Mouse (Mus musculus) heart, adult 11 months (tissue): Measurements from ENCODE around the gene Atp4a.
A peak's percentile ranks its signal among the peaks of the same experiment; 100 is the strongest.

Experiments used
- DNase-seq: peaks from one replicate; pipeline ENCODE4 v3.0.0; 2022

The Atp4a gene

GRCm38 (mm10) chr7:30711942-30712341, at the start of gene Atp4a:
Gene Atp4a, plus strand, starts transcription at chr7:30712209.
- no peak for DNase-seq

- peak; percentile 98 for DNase-seq
Measured at GRCm38 (mm10) chr7:30664529-30665200, 47.3 kb upstream of the Atp4a start, which contains the start of gene Haus5. Gene Haus5, minus strand, starts transcription at chr7:30664994.

- DNase-seq = no peak
Measured at GRCm38 (mm10) chr7:30665321-30665720, 46.7 kb upstream of the Atp4a start.

- no peak for DNase-seq
Measured at GRCm38 (mm10) chr7:30669229-30669628, 42.8 kb upstream of the Atp4a start.

- no peak for DNase-seq
Measured at GRCm38 (mm10) chr7:30671480-30671879, 40.5 kb upstream of the Atp4a start, which contains the start of gene Pmis2. Gene Pmis2, minus strand, starts transcription at chr7:30671605.

GRCm38 (mm10) chr7:30678263-30678975, 33.6 kb upstream of the Atp4a start:
- DNase-seq = peak; percentile 93

GRCm38 (mm10) chr7:30681897-30682296, 30.1 kb upstream of the Atp4a start:
- peak; percentile 94 for DNase-seq

GRCm38 (mm10) chr7:30683425-30683824, 28.6 kb upstream of the Atp4a start:
- DNase-seq = no peak

- DNase-seq = no peak
Measured at GRCm38 (mm10) chr7:30688325-30688724, 23.7 kb upstream of the Atp4a start.

GRCm38 (mm10) chr7:30698101-30698500, 13.9 kb upstream of the Atp4a start:
- DNase-seq = no peak

- DNase-seq = no peak
Measured at GRCm38 (mm10) chr7:30698589-30698988, 13.4 kb upstream of the Atp4a start, which contains the start of gene 2200002J24Rik. Gene 2200002J24Rik, plus strand, starts transcription at chr7:30698926.

- peak; percentile 93 for DNase-seq
Measured at GRCm38 (mm10) chr7:30706214-30706882, 5.7 kb upstream of the Atp4a start.

- no peak for DNase-seq
Measured at GRCm38 (mm10) chr7:30707441-30707840, 4.6 kb upstream of the Atp4a start.

- DNase-seq = peak; percentile 97
Measured at GRCm38 (mm10) chr7:30717006-30717715, 5.2 kb downstream of the Atp4a start.

GRCm38 (mm10) chr7:30717716-30718046, 5.7 kb downstream of the Atp4a start:
- DNase-seq = no peak

- no peak for DNase-seq
Measured at GRCm38 (mm10) chr7:30719669-30720068, 7.7 kb downstream of the Atp4a start.

- DNase-seq = no peak
Measured at GRCm38 (mm10) chr7:30721286-30721685, 9.3 kb downstream of the Atp4a start.

GRCm38 (mm10) chr7:30723274-30723953, 11.4 kb downstream of the Atp4a start:
- no peak for DNase-seq

GRCm38 (mm10) chr7:30728214-30728613, 16.2 kb downstream of the Atp4a start:
- DNase-seq = peak; percentile 93

GRCm38 (mm10) chr7:30728739-30729395, 16.9 kb downstream of the Atp4a start:
- DNase-seq = no peak

- peak; percentile 99 for DNase-seq
Measured at GRCm38 (mm10) chr7:30729396-30730063, 17.5 kb downstream of the Atp4a start, which contains the start of gene Tmem147. Gene Tmem147, minus strand, starts transcription at chr7:30729540.
